Mouse (Mus musculus) cerebellum, adult 11 months (tissue): ENCODE measurements around the gene Ccm2l.

Source experiments
- DNase-seq: peaks from one replicate; pipeline ENCODE4 v3.0.0; 2022

Gene Ccm2l

DNA sequence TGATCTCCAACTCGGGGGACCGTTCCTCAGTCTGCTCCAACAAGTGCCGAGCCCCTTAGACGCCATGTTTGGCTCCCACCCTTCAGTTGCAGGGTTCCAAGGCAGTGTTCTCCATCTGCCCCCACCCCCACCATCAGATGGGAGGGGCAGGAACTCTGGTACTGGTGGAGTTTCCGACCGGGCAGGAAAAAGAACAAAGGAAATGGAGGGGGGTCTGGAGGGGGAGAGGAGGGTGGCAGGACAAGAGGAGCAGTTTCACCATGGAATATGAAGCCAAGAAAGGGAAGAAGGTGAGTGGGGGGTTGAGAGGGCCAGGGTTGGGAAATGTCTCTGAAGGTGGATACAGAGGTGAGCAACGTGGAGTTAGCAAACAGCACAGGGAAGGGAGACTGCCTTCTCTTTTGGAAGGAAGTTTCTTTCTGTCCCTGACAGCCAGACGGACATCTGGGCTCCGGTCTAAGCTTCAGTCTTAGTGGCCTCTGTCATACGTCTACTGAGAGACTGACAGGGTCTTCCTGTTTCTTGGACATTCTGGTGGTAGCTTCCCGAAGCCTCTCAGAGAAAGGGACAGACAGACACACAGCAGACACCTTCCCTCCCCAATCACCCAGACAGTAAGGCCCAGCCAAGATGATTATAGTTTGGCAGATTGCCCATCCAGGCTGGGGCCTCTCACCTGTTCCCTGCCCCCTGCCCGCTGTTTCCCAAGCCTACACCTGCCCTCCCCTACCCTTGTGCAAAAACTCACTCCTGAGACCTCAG is at the start of gene Ccm2l:
TSS of gene Ccm2l (plus strand) at position 209 of the 762 bp plus-strand sequence.
- DNase-seq, result no peak

DNA sequence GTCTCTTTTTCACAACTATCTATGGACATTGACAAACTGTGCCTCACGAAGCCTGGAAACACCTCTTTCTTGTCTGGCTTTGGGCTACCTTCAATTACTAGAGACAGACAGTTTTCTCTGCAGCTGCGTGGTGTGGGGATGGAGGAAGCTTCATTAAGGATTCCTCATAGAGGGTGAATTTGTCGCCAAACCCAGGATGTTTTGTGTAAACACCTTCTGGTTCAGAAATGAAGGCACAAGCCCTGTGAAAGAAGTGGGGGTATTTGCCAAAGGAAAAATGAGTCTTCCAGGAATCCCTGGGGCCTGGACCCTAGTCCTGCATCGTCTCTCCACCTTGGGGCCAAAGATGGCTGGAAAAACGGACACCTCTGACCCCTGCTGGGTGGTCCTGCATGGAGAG is 49.0 kb upstream of the Ccm2l start:
- DNase-seq, result no peak

DNA sequence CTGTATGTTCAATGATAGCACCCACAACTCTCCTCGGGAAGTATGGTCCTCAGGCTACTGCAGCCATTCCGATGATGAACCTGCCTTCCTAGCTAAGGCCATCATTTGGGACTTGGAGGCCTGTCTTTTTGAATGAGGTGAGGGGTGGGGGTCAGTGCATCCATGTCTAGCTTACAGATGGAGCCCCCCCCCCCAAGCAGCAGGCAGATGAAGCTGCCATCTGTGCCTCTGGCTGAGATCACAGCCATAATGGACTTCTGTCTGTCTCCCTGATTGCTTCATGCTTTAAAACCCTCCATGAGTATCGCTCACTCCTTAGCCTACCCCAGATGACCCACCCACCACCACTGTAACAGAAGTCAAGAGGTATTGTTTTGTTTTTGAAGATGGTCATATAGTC is 46.4 kb upstream of the Ccm2l start:
- no peak for DNase-seq

DNA sequence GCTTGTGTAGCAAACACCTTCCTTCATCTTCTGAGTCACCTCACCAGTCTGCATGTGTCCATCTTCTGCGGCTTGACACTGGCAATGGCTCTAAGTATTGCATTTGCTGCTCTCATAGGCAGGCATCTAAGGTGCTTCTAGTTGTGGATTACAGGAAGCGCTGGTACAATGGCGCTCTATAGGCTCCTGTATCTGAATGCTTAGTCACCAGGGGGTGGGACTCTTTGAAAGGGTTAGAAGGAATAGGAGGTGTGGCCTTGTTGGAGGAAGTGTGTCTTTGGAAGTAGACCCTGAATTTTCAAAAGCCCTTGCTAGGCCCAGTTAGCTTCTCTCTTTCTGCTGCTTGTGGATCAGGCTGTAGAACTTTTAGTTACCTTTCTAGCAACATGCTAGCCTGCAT is 44.6 kb upstream of the Ccm2l start:
- DNase-seq, result no peak

DNA sequence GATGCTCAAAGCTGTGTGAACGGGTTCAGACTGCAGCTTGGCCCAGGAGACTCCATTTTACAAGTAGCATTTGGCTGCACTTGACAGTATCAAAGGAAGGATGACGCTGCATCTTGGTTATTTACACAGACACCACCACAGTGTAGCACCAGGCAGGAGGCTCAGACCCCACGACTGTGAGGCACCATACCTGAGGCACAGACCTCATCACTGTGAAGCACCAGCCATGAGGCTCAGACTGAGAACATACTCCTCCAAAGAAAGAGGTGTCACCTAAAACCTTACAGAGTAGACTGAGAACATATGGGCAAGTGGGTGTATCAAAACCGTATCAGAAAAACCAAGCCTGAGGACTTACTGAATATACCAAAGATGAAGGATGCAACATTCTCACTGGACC is 42.9 kb upstream of the Ccm2l start:
- DNase-seq, result no peak

DNA sequence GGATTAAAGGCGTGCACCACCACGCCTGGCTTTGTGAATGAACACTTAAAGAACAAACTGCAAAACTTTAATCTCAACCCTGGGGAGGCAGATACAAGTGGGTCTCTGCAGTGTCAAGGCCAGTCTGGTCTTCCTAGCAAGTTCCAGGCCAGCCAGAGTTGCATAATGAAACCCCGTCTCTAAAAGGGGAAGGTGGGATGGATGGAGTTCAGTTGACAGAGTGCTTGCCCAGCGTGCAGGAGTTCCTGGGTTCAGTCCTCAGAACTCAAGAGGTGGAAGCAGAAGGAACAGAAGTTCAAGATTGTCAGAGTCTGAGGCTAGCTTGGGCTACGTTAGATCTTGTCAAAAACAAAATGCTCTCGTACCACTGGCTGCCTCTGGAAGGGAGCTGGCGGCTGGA is 39.7 kb upstream of the Ccm2l start:
- no peak for DNase-seq

DNA sequence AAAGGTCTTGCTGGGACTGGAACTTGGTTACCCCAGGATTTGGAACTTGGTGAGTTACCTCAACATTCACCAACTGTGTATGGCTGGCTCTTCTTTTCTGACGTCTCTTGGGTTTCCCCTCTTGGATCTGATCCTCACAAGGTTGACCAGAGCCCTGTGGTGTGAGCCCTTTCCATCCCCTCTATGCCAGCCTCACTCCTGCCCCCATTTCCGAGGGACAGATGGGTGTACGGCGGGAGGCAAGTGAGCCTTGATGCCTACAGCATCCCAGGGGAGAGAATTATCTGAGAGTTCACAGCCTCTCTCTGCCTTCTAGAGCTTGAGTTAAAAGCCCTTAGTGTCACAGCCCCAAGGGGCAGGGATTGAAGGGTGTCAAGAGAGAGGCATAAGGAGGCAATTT is 38.3 kb upstream of the Ccm2l start:
- DNase-seq, result no peak

DNA sequence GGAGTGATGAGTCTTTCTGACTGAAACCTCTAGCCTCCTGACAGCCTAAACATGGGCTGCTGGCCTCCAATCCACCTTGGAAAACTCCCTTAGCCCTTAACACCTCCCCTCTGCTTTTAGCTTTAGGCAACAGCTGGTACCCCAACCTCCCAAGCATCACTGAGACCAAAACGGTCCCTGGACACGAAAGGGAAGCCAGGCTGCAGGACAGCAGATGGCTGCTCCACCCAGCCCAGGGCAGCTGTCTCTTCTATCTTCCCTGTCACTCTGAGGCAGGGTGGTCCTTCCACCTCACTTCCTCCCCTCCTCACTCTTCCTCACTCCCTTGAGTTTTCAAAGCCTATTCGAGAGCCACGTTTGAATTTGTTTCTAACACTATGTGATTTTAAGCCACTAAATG is 35.3 kb upstream of the Ccm2l start:
- no peak for DNase-seq

DNA sequence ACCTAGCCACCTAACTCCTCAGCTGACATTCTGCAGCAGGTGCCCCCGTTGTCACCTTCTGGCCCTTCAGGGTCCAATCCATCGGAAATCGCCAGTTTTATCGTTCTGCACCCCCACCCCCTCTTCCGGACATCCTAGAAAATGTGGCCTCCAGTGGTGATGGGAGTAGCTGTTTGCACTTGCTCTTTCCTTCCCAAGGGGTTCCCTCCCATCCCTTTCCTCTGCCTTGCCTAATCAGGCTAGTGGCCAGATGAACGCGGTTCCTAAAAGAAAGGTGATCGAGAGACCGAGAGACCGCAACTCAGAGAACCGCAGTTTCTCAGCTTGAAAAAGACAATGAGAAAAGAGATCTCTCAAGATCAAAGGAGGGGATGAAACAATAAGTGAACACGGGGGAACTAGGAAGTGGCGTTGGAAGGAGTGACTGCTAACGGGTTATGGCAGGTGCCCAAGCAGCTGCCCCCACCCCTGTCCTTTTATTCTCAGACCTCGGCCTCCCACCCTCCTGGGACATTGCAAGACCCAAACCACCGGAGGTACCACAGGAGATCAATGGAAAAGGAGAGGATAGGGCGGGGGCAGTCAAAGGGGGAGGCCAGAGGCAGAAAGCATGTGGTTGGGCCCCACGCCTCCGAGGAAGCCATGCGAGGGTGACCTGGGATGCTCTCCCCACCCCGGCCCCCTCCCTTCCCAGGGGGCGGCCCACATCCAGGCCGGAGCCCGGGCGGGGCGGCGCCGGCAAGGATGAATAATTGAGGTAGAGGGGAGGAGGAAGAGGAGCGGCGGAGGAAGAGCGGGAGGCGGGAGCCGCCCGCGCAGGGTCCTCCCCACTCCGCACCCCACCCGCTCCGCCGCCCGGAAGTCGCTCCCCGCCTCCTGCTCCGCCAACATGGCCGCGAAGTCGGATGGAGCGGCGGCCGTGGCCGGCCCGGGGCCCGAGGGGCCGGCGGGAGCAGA is 34.4 kb upstream of the Ccm2l start, which contains the start of gene Xkr7:
TSS of gene Xkr7 (plus strand) at position 727 of the 957 bp plus-strand sequence.
- peak; percentile 68 for DNase-seq

DNA sequence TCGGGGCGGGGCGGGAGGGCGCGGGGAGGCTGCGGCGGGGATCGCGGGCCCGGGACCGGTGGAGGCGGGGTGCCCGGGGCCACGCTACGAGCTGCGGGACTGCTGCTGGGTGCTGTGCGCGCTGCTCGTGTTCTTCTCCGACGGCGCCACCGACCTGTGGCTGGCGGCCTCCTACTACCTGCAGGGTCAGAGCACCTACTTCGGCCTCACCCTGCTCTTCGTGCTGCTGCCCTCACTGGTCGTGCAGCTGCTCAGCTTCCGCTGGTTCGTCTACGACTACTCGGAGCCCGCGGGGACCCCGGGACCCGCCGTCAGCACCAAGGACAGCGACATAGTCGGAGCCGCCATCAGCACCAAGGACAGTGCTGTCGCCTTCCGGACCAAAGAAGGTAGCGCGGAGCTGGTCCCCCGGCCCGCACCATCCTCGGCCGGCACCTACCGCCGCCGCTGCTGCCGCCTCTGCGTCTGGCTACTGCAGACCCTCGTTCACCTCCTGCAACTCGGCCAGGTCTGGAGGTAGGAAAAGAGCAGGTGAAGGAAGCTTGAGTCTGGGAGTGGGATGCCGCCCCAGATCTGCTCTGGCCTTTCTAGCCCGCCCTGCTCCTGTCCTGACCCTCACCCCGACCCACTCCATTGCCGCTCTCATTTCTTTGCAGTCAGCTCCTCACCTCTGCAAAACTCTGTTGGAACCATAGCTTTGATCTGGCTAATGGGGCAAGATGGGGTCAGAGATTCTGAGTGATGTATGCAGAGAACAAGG is 33.5 kb upstream of the Ccm2l start:
- peak; percentile 52 for DNase-seq

DNA sequence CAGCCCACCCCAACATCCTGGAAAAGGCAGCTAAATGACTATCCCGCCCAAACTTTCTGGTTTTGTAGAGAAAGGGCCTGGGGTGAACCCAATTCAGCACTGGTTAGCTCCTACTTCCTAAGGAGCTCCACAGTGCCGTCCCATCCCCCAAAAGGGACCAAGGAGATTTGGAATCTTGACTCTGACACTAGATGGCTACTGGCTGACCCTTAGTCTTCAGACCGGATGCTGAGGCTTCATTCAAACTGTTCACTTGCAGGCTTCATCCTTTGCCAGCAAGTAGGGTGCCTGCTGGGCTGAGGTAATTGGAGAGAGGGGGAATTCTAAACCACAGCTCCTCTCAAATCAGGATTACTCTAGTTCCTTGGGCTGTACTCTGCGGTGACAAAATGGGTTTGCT is 32.8 kb upstream of the Ccm2l start:
- no peak for DNase-seq

DNA sequence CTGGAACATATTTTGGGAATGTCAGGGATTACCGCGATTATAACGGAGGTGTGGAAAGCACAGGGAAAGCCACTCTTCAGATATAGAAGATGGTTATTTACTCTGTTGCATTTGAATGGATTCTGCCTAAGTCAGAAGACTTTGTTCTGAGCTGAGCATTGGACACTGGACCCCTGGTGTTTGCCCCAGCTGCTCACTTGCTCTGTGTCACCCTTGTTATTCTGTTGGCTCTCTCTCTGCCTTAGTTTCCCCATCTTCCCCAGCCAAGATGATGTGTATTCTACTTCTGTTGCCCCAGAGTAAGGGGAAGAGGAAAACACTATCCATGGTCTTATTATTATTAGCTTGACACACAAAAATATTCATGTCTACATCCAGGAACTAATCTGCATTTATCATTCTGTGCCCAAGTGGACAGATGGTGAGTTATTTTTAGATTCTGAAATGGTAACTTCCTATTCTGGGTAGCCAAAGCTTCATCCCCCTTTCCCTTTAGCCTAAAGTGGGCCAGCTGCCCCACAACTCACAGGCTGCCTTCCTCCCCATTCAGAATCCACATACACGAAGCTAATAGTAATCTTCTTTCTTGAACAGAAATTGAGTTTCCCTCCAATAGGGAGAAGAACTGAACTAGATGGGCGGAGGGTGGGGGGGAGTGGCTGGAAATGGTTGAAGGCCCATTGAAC is 32.1 kb upstream of the Ccm2l start:
- DNase-seq, result peak; percentile 56

DNA sequence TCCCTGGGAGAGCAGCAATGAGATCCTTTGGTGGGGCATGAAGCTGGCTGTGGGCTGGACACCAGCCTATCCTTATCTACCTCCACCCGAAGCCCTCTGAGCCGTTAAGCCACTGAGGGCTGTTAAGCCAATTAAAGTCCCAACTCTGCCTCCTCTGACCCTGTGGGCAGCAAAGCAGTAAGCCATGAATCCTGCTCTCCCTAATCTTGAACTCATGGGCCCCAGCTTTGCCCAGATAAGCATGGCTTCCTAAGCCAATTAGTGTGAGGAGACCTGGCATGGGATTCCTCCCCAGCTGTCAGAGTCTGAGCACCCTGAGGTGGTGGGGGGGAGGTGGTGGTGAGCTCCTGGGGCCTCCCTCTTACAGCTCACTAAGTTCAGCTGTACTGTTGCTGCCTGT is 29.1 kb upstream of the Ccm2l start:
- DNase-seq, result no peak

DNA sequence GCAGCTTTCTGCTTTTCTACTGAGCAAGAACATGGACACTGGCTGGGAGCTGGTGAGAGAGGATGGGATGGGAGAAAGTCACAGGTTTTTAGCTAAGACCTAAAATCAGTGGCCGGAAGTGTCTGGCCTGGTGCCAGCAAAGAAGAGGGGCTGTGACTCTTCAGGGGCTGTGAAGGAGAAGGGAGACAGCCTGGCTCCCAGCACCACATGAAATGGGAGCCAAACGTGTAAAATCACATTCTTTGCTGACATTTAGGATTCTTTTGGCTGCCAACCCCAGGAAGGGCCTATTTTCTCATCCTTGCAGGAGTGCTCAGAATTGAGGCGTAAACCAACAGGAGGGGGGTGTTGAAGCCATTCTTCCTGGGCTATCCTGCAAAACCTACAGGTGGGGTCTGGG is 21.9 kb upstream of the Ccm2l start:
- DNase-seq, result no peak

DNA sequence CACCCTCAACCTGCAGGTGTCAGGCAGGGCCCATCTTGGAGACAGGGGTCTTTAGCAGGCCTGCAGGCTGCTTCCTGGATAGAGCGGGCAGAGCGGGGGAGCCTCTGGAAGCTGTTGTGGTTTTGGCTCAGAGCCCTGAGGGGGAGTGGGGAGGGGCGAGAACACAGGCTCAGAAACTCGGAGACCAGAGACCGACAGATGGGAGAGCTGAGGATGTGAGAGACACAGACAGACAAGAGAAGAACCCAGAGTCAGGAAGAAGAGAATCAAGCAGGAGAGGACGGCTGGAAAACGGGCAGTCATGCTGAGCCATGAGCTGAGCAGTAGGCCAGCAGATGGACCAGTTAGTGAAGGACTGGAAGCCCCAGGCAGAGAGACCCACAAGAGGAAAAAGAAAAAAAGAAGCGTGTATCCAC is 19.9 kb upstream of the Ccm2l start:
- DNase-seq, result no peak

DNA sequence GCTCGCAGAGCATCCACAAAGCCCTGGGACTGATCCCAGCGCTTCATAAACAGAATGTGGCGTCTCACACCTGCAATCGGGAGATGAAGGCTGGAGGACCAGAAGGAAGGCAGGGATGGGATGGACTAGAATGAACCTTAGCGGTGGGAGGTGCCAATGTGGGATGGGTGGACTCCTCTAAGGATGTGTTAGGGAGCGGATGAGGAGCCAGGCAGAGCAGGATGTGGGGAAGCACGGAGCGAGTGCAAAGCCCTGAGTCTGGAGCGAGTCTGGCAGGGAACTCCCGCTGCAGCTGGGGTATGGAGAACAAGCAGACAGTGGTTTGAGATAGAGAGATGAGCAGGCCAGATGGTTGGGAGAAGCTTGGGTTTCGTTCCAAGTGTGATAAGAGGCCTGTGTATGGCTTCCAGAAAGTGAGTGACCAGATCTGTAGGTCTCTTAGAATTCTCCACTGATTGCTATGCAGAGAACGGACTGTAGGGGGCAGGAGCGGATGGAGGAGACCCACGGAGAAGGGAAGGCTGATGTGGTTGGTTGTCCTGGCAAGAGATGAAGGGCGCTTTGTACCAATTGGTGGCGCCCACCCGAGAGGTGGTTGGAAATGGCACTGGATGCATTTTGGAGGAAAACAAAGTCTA is 17.8 kb upstream of the Ccm2l start:
- peak; percentile 74 for DNase-seq

DNA sequence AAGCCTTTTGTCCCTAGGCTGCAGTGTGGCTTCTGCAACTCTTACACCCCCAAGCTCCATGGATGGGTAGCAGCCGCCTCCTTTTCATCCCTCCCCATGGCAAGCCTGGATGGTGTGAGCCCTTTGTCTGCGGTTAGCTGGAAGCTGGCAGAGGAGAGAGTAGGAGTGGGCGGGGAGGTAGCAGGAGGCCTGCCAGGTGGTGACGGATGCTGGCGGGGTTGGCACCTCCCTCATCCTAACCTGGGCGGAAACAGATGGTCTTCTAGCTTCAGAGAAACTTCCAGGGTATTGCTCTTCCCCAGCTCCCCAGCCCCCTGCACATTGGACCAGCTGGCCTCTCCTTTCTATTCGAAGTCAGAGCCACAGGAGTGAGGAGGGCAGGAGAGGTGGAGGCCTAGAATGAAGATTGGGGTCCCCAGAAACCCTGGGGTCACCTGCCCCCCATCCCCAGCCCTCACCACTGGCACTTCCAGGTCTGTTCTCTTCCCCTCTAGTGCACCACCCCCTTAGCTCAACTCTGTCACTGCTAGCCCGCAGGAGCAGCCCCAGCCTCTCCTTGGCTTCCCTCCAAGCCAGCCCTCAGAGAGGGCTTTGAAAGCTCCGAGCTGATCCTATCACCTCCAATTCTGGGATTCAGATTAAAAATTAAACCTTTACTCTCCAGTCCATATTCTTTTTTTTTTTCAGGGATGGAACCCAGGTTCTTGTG is 16.3 kb upstream of the Ccm2l start:
- DNase-seq, result peak; percentile 95

DNA sequence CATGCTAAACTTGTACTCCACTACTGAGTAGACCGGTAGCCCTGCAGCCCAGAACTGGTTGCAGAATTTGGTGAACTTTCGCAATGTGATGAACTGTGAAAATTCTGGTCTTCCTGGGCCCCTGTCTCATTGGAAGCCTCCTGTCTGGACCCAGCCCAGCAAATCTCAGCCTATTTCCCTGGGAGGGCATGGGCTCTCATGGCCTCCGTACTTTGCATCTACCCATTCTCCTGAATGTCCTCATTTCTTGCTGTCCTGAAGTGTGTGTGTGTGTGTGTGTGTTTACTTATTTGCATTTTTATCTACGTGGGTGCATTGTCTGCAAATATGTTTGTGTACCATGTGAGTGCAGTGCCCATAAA is 15.8 kb upstream of the Ccm2l start:
- peak; percentile 28 for DNase-seq

DNA sequence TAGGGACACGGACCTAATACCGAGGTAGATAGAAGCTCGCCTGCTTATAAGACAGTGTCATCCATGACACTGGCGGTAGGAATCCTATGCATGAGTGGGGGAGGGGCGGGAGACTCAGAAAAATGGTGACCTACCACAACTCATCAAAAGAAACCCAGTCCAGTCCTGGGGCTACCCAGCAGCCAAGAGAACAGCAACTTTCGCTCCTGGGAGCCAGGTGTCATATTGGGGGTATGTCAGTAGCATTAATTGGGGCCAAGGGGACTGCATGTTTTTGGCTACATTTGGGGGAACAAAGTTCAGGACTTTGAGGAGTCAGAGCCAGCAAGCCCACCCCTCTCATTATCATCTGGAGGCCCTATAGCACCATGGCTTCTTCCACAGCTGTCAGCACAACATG is 14.7 kb upstream of the Ccm2l start:
- peak; percentile 34 for DNase-seq

DNA sequence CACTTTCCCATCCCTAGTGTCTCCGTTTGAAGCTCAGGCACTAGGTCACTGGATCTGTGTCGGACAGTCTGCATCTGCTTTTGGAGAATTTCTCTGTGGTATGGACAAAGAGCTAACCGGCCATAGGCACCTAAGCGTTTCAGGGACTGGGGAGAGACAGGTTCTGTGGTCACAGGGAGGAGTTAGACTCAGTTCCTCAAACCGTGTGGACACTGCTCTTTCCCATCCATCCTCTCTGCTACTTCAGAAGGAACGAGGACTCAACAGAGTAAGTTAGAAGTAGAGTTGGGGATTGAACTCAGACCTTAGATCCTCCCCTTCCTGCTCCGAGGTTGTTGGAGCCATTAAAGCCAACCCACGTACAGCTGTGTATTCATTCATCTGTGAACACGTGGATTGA is 14.2 kb upstream of the Ccm2l start:
- DNase-seq, result peak; percentile 4

DNA sequence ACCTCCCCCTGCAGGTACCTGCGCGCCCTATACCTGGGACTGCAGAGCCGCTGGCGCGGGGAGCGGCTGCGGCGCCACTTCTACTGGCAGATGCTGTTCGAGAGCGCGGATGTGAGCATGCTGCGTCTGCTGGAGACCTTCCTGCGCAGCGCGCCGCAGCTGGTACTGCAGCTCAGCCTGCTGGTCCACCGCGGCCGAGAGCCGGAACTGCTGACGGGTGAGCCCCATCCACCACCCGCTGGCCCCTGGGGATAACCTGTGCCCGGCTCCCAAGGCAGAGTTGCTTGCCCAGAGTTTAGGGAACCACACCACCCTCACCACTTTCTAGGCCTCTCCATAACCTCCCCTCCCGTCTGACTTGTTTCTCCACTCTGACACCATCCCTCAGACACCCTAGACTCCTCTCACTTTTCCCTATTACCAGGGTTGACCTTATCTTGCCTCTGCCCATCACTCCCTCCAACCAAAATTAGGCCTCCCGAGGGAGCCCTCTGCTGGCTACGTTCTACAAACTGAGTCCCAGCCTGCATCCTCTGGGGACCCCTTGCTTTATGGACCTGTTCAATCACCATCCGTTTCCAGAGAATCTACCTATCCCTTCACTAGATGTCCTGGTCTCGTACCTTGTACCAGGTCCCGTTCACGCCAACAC is 12.9 kb upstream of the Ccm2l start:
- DNase-seq, result peak; percentile 48
